Mouse (Mus musculus) intestine, embryonic 16.5 days (tissue): ENCODE data around the gene Prl2c3. TPM values are rescaled to one million over a fixed set of nuclear protein-coding genes. Genes with fewer than 3 reads are reported as not detected.
"Not testable (repeated sequence)": the region's sequence is repeated elsewhere in the genome, so short reads cannot be mapped to it uniquely, and the experiment has no call there.

ENCODE experiments used
- ATAC-seq: fragments of 200-750 bp; cut with Nextera tagmentation; 2 replicates; pipeline ENCODE4 v1.8.0; 2017; ENCODE audit warnings: moderate TSS enrichment, moderate library complexity
- H3K27ac ChIP-seq: fragments of 300-500 bp; sonication (generic); 2 replicates; pipeline ENCODE4 v1.5.1; 2014; ENCODE audit warnings: mild to moderate bottlenecking, low read length
- H3K27me3 ChIP-seq: fragments of 300-500 bp; sonication (generic); replicated peaks from 2 replicates; pipeline ENCODE4 v1.6.1; 2014; ENCODE audit warnings: low read length, control low read depth, mixed read lengths; ENCODE audit not compliant: control insufficient read depth, insufficient read depth
- H3K36me3 ChIP-seq: fragments of 300-500 bp; sonication (generic); 2 replicates; pipeline ENCODE4 v1.6.1; 2014; ENCODE audit warnings: low read length, control low read depth; ENCODE audit not compliant: control insufficient read depth, insufficient read depth
- H3K4me1 ChIP-seq: fragments of 300-500 bp; sonication (generic); 2 replicates; pipeline ENCODE4 v1.6.1; 2014; ENCODE audit warnings: low read length, control low read depth, mixed read lengths; ENCODE audit not compliant: control insufficient read depth, insufficient read depth
- H3K4me2 ChIP-seq: fragments of 300-500 bp; sonication (generic); 2 replicates; pipeline ENCODE4 v1.6.1; 2014; ENCODE audit warnings: low read depth, low read length, control low read depth
- H3K4me3 ChIP-seq: fragments of 300-500 bp; sonication (generic); 2 replicates; pipeline ENCODE4 v1.5.1; 2014; ENCODE audit warnings: mild to moderate bottlenecking, low read length
- H3K9ac ChIP-seq: fragments of 300-500 bp; sonication (generic); 2 replicates; pipeline ENCODE4 v1.6.1; 2014; ENCODE audit warnings: low read depth, low read length
- H3K9me3 ChIP-seq: fragments of 300-500 bp; sonication (generic); 2 replicates; pipeline ENCODE4 v1.6.1; 2016; ENCODE audit warnings: low read length, control low read depth; ENCODE audit not compliant: control insufficient read depth
- WGBS: fragments of 180-500 bp; shearing (Covaris S2); extraction: QIAGEN DNeasy Blood & Tissue Kit; methylation state at CpG from one replicate; pipeline ENCODE4 v1.1.7; 2014; 5-methylcytosine and 5-hydroxymethylcytosine counted together
- polyA plus RNA-seq: library from polyadenylated mRNA; unstranded; fragments of >200 nt; fragmentation: Nextera tagmentation; extraction: Ambion mirVana; gene quantifications from 2 replicates; pipeline ENCODE4 v1.2.1, GENCODE M21; 2015

Prl2c3 gene
- polyA plus RNA-seq, 1 experiment from 2014 or later = not detected

GRCm38 (mm10) chr13:12808793-12809512 is 9.1 kb upstream of the Prl2c3 start:
- not testable (repeated sequence) for H3K9ac ChIP-seq, H3K9me3 ChIP-seq, H3K27me3 ChIP-seq, H3K27ac ChIP-seq, H3K4me1 ChIP-seq, H3K36me3 ChIP-seq, H3K4me3 ChIP-seq, H3K4me2 ChIP-seq, ATAC-seq
- 69% methylated on average over 3 of the region's 3 CpGs for WGBS

GRCm38 (mm10) chr13:12806496-12806895 is 6.6 kb upstream of the Prl2c3 start:
- not testable (repeated sequence) for H3K4me2 ChIP-seq, H3K36me3 ChIP-seq, H3K27ac ChIP-seq, H3K9me3 ChIP-seq, H3K9ac ChIP-seq, H3K4me3 ChIP-seq, H3K4me1 ChIP-seq, H3K27me3 ChIP-seq, ATAC-seq
- 57% methylated on average over 4 of the region's 4 CpGs for WGBS

- H3K9me3 ChIP-seq, H3K27me3 ChIP-seq, H3K27ac ChIP-seq, ATAC-seq, H3K36me3 ChIP-seq, H3K4me3 ChIP-seq, H3K4me1 ChIP-seq, H3K9ac ChIP-seq, H3K4me2 ChIP-seq: not testable (repeated sequence)
- 78% methylated on average over 6 of the region's 6 CpGs for WGBS
Measured at GRCm38 (mm10) chr13:12769442-12770091, 30.3 kb downstream of the Prl2c3 start.

Other genes starting within 250 kb of the Prl2c3 start
- gene Ero1lb, start 234.2 kb downstream of the Prl2c3 start, polyA plus RNA-seq = 8.0 and 9.9 TPM in 2 replicates
- gene Prl2c2, start 205.3 kb upstream of the Prl2c3 start, polyA plus RNA-seq = 0.42 TPM in 1 of 2 replicates, not detected in the other